Mouse (Mus musculus): ENCODE data around the gene Smco1. TPM values are rescaled to one million over a fixed set of nuclear protein-coding genes. Genes with fewer than 3 reads are reported as not detected.
A peak's percentile ranks its signal among the peaks of the same experiment; 100 is the strongest.

The Smco1 gene
- polyA plus RNA-seq, 1 experiment from 2014 or later, result not detected

DNA sequence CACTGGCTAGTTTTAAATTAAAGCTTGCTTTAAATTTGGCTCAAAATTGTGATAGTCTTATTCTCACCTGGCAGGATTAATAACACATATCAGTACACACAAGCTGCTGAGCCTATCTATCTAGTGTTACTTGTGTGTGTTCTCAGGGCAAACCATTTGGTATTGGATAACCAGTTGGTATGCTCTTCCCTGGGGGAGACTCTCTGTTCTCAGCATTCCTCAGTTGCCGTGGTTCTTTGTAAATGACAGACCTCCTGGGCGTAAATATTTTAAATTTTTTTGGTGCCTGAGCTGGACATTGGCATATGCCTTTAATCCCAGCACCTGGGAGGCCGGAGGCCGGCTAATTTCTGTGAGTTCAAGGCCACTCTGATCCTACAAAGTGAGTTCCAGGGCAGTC is 41.6 kb downstream of the Smco1 start:
- 71% methylated on average over 4 of the region's 4 CpGs for WGBS

DNA sequence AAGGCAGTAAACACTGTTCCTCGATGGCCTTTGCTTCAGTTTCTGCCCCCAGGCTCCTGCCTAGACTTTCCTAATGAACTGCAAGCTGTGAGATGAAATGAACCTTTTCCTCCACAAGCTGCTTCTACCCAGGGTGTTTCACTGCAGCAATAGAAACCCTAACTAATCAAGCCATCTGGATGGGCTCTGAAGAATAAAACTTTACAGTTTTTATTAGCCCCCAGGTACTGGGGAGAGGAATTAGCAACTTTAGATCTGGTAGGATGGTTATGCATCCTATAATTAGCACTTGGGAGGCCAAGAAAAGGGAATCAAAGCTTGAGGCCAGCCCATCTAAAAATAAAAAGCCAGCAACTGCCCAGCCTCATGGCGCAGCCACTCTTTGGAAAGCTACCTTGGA is 45.3 kb downstream of the Smco1 start:
- Histone ChIP-seq H3K4me1 (no peaks in the 10 kb centered on the region), H3K4me3 (replicated peaks) (no peak overlapping the region), H3K27me3 (replicated peaks) (no peaks in the 10 kb centered on the region), H3K36me3 (no peaks in the 10 kb centered on the region), H3K9me3 (replicated peaks) (no peaks in the 10 kb centered on the region), H3K27ac (replicated peaks) (0 out of 2 replicates have a peak overlapping the region, but pooled peaks have one; percentile 11), H3K9ac (replicated peaks) (no peak overlapping the region), H3K4me2 (no peak overlapping the region)
- no peak for ATAC-seq (ENCODE audit: low FRiP score)
- WGBS, result 42% methylated on average over 2 of the region's 2 CpGs

More for the DNA sequence above, 41.6 kb downstream of the Smco1 start:
- H3K36me3 ChIP-seq, result no peaks in the 10 kb centered on the region
- no peak overlapping the region for H3K9ac ChIP-seq (replicated peaks)
- H3K4me1 ChIP-seq, result no peaks in the 10 kb centered on the region
- H3K27ac ChIP-seq (replicated peaks), result no peak overlapping the region
- H3K27me3 ChIP-seq (replicated peaks), result no peaks in the 10 kb centered on the region
- no peak for ATAC-seq (ENCODE audit: low FRiP score)
- no peak overlapping the region for H3K4me2 ChIP-seq
- no peak overlapping the region for H3K4me3 ChIP-seq (replicated peaks)
- H3K9me3 ChIP-seq (replicated peaks), result no peaks in the 10 kb centered on the region

DNA sequence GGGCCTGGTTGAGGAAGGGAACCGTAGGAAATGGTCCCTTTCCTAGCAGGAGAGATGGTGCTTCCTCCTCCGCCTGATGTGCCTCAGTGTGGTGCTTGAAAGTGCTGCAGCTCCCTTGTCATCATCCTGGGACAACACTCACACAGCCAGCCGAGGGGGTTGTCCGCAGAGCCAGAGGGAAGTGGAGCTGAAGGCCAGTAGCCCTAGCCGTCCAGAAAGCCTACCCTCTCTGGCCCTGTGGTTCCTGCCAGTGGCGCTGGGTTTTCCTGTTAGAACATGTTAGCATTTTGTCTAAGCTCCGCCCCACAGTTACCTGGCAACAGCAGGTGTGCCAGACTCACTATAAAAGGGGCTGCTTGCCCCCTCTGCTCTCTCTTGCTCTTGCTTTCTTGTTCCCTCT is 52.7 kb downstream of the Smco1 start:
- Histone ChIP-seq H3K9me3 (replicated peaks) (no peaks in the 10 kb centered on the region), H3K4me2 (no peak overlapping the region), H3K9ac (replicated peaks) (no peak overlapping the region), H3K27ac (replicated peaks) (no peak overlapping the region), H3K4me1 (no peaks in the 10 kb centered on the region), H3K27me3 (replicated peaks) (no peaks in the 10 kb centered on the region), H3K4me3 (replicated peaks) (no peak overlapping the region), H3K36me3 (no peaks in the 10 kb centered on the region)
- 37% methylated on average over 7 of the region's 7 CpGs for WGBS
- ATAC-seq (ENCODE audit: low FRiP score), result no peak

MicroRNA genes within 50 kb of the gene (microRNA counts, 519-probe panel; counts per million panel counts)
- 1,484 counts per million, percentile 15 among the panel's probes with 10 or more counts for microRNA mmu-miR-1946a

Small RNA genes within 50 kb of the gene (microRNA-seq; reads per million reads assigned to microRNA genes)
- not detected for gene Mir1946a

Other genes starting within 250 kb of the Smco1 start
- 23.1 and 26.7 TPM in 2 replicates for gene Pak2, start 192.1 kb upstream of the Smco1 start, polyA plus RNA-seq (2015; fragmentation: Nextera tagmentation; extraction: Ambion mirVana)
- gene Pigx, start 171.7 kb upstream of the Smco1 start, polyA plus RNA-seq (2015; fragmentation: Nextera tagmentation; extraction: Ambion mirVana), result 93.0 and 95.2 TPM in 2 replicates
- 48.0 and 50.4 TPM in 2 replicates for gene Cep19, start 171.7 kb upstream of the Smco1 start, polyA plus RNA-seq (2015; fragmentation: Nextera tagmentation; extraction: Ambion mirVana)
- gene Nrros, start 105.9 kb upstream of the Smco1 start, polyA plus RNA-seq (2015; fragmentation: Nextera tagmentation; extraction: Ambion mirVana), result 6.6 and 22.3 TPM in 2 replicates
- 1.6 TPM in 1 of 2 replicates, not detected in the other for gene Bex6, start 91.6 kb upstream of the Smco1 start, polyA plus RNA-seq (2015; fragmentation: Nextera tagmentation; extraction: Ambion mirVana)
- 13.8 and 17.9 TPM in 2 replicates for gene Fbxo45, start 24.3 kb upstream of the Smco1 start, polyA plus RNA-seq (2015; fragmentation: Nextera tagmentation; extraction: Ambion mirVana)
- gene Wdr53, start 24.2 kb upstream of the Smco1 start, polyA plus RNA-seq (2015; fragmentation: Nextera tagmentation; extraction: Ambion mirVana), result 13.6 and 14.8 TPM in 2 replicates
- 25.5 and 28.9 TPM in 2 replicates for gene Rnf168, start 6.0 kb downstream of the Smco1 start, polyA plus RNA-seq (2015; fragmentation: Nextera tagmentation; extraction: Ambion mirVana)
- gene Ubxn7, start 60.8 kb downstream of the Smco1 start, polyA plus RNA-seq (2015; fragmentation: Nextera tagmentation; extraction: Ambion mirVana), result 20.8 and 24.7 TPM in 2 replicates
- gene Tm4sf19, start 129.0 kb downstream of the Smco1 start, polyA plus RNA-seq (2015; fragmentation: Nextera tagmentation; extraction: Ambion mirVana), result not detected in 2 replicates
- gene Tctex1d2, start 148.2 kb downstream of the Smco1 start, polyA plus RNA-seq (2015; fragmentation: Nextera tagmentation; extraction: Ambion mirVana), result 39.6 and 41.5 TPM in 2 replicates
- gene Pcyt1a, start 159.5 kb downstream of the Smco1 start, polyA plus RNA-seq (2015; fragmentation: Nextera tagmentation; extraction: Ambion mirVana), result 44.2 and 46.0 TPM in 2 replicates
- gene Slc51a, start 216.4 kb downstream of the Smco1 start, polyA plus RNA-seq (2015; fragmentation: Nextera tagmentation; extraction: Ambion mirVana), result 0.13 and 7.8 TPM in 2 replicates
- gene Zdhhc19, start 224.8 kb downstream of the Smco1 start, polyA plus RNA-seq (2015; fragmentation: Nextera tagmentation; extraction: Ambion mirVana), result 0.20 TPM in 1 of 2 replicates, not detected in the other

All from neural tube, embryonic 15.5 days (tissue).